11 mouse cellular contexts compared by ENCODE assay signal in genomic region chr4:155357601-155358000, GRCm38 (mm10). TPM values are rescaled to one million over a fixed set of nuclear protein-coding genes. Genes with fewer than 3 reads are reported as not detected.
DNase-seq lines count a peak whose midpoint lies in the region; TF ChIP-seq lines count a peak whose summit lies in the region.
"Had no signal": no experiment of that assay in that cellular context is flagged by ENCODE, and none has a peak within 500 bp of the region (broad histone marks: within the 10 kb centered on the region; RNA-seq: fewer than 3 reads in every experiment).

No protein-coding gene starts in this region.

- DNase-seq in left cerebral cortex, adult 2 months (ENCODE audit: extremely low spot score in 1 of 2, low spot score in 2 of 2) = no peak
- no peak for DNase-seq in left cerebral cortex, postnatal 10 days (ENCODE audit: extremely low spot score in 1 of 2, low spot score in 2 of 2)
- DNase-seq in A20 (ENCODE audit: low read depth, low spot score) = peak; percentile 54
- peak; percentile 15 for DNase-seq in c-Kit-positive CD71-positive TER-119-positive erythroid progenitor cells, embryonic 14.5 days (ENCODE audit: low spot score)
- no peak for DNase-seq in adrenal gland, postnatal 36 days
- DNase-seq in frontal cortex, adult 2 months (ENCODE audit: extremely low spot score in 1 of 2, low spot score in 1 of 2) = no peak

- peak; percentile 54 for TF ChIP-seq CTCF in left cerebral cortex, adult 2 months (IDR thresholded peaks at IDR 0.05)
- peak; percentile 76 for TF ChIP-seq CTCF in E14TG2a.4 (conservative IDR thresholded peaks at IDR 0.05; ENCODE audit: low read length)

- no peaks in the 10 kb centered on the region for H3K9me3 ChIP-seq in E14TG2a.4 (ENCODE audit: low read length)
- H3K9me3 ChIP-seq: embryonic facial prominence, embryonic 15.5 days; limb, embryonic 12.5 days had no signal

- peaks cover 54% of the 10 kb centered on the region for H3K4me1 ChIP-seq in E14TG2a.4 (replicated peaks; ENCODE audit: low read depth, low read length)

- H3K4me3 ChIP-seq in left cerebral cortex, adult 2 months = no peak overlapping the region
- H3K4me3 ChIP-seq in E14TG2a.4 (replicated peaks; ENCODE audit: low read length) = no peak overlapping the region
- H3K4me3 ChIP-seq: embryonic facial prominence, embryonic 15.5 days; limb, embryonic 12.5 days had no signal

- H3K27me3 ChIP-seq in E14TG2a.4 (ENCODE audit: insufficient read depth, low read length) = no peaks in the 10 kb centered on the region

- intact Hi-C loops in left cerebral cortex, adult 2 months (cut with DNase I) = no loop called here
- intact Hi-C loops in left cerebral cortex, postnatal 10 days (cut with DNase I) = no loop called here

- no peak overlapping the region for H3K27ac ChIP-seq in left cerebral cortex, adult 2 months
- H3K27ac ChIP-seq: embryonic facial prominence, embryonic 15.5 days; limb, embryonic 12.5 days had no signal

- peaks cover 38% of the 10 kb centered on the region for H3K36me3 ChIP-seq in E14TG2a.4 (ENCODE audit: insufficient read depth, low read length)
- H3K36me3 ChIP-seq: embryonic facial prominence, embryonic 15.5 days; limb, embryonic 12.5 days had no signal

RNA-seq across cellular contexts. Expression of gene Prkcz, which starts 3.6 kb away (rescaled TPM):
- 100 to 1,000 TPM; 221 to 226 TPM for total RNA-seq in left cerebral cortex, adult 2 months (2021)
- 100 to 1,000 TPM; 174 to 187 TPM for total RNA-seq in left cerebral cortex, postnatal 10 days (2021)
- total RNA-seq in adrenal gland, postnatal 36 days (2021) = 1 to 10 TPM; 3.4 to 4.3 TPM
- polyA plus RNA-seq in frontal cortex, adult 2 months (2012; rRNA removed) = 217 and 235 TPM in 2 replicates
- total RNA-seq: megakaryocyte progenitor cell, adult 5-6 weeks had no signal

RNA-seq across cellular contexts. Expression of gene Gabrd, which starts 40.3 kb away (rescaled TPM):
- total RNA-seq in left cerebral cortex, adult 2 months (2021) = 10 to 100 TPM; 69.2 to 71.8 TPM
- 10 to 100 TPM; 33.0 to 34.9 TPM for total RNA-seq in left cerebral cortex, postnatal 10 days (2021)
- under 1 TPM in 1 of 2 experiments, not detected in 1; 0.20 TPM for total RNA-seq in adrenal gland, postnatal 36 days (2021)
- polyA plus RNA-seq in frontal cortex, adult 2 months (2012; rRNA removed) = 88.9 and 107 TPM in 2 replicates
- total RNA-seq: megakaryocyte progenitor cell, adult 5-6 weeks had no signal
- polyA plus RNA-seq: stomach, embryonic 14.5 days had no signal

RNA-seq across cellular contexts. Expression of gene Cfap74, which starts 51.4 kb away (rescaled TPM):
- total RNA-seq in left cerebral cortex, adult 2 months (2021) = 10 to 100 TPM; 15.1 to 17.7 TPM
- 10 to 100 TPM; 10.1 to 10.6 TPM for total RNA-seq in left cerebral cortex, postnatal 10 days (2021)
- total RNA-seq in adrenal gland, postnatal 36 days (2021) = under 1 TPM; 0.66 to 0.76 TPM
- polyA plus RNA-seq in frontal cortex, adult 2 months (2012; rRNA removed) = 18.6 and 20.5 TPM in 2 replicates

Comparison
In these comparisons a context has a peak if more than half of its experiments do, and no peak if none do; other contexts are left out.
1. DNase-seq: peak in A20 (single experiment) and c-Kit-positive CD71-positive TER-119-positive erythroid progenitor cells, embryonic 14.5 days (single experiment); none in left cerebral cortex, adult 2 months (0 of 2), left cerebral cortex, postnatal 10 days (0 of 2), adrenal gland, postnatal 36 days (0 of 2) and frontal cortex, adult 2 months (0 of 2).
2. RNA of gene Prkcz, which starts 3.6 kb away (total RNA-seq): 221 to 226 TPM in left cerebral cortex, adult 2 months and 174 to 187 TPM in left cerebral cortex, postnatal 10 days; 3.4 to 4.3 TPM in adrenal gland, postnatal 36 days; every median in the first group is over 10 times any median in the second.
3. RNA of gene Gabrd, which starts 40.3 kb away (total RNA-seq): 69.2 to 71.8 TPM in left cerebral cortex, adult 2 months and 33.0 to 34.9 TPM in left cerebral cortex, postnatal 10 days; 0.20 TPM in adrenal gland, postnatal 36 days; every median in the first group is over 10 times any median in the second.
4. RNA of gene Cfap74, which starts 51.4 kb away (total RNA-seq): 15.1 to 17.7 TPM in left cerebral cortex, adult 2 months and 10.1 to 10.6 TPM in left cerebral cortex, postnatal 10 days; 0.66 to 0.76 TPM in adrenal gland, postnatal 36 days; every median in the first group is over 4 times any median in the second.